Mouse (Mus musculus): Measurements from ENCODE around the gene Olfr745. TPM values are rescaled to one million over a fixed set of nuclear protein-coding genes. Genes with fewer than 3 reads are reported as not detected.

The Olfr745 gene
- not detected in 2 replicates for total RNA-seq (2017)

DNA sequence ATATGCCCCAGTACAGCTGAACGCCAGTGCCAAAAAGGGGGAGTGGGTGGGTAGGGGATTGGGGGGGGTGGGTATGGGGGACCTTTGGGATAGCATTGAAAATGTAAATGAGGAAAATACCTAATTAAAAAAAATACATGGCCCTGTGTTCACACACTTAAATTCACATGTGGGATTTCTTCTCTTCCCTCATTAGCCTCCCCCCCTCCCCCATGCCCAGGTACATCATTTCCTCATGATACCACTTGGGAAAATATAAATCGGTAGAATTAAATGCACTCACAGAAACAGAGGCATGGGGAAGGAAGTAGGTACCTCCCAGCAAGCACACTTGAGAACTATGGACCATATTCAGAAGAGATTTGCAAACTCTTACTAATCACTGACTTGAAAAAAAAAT, at the start of gene Olfr745:
Gene Olfr745, plus strand, starts transcription at position 301 of the 400 bp plus-strand sequence.
- ATAC-seq (replicated peaks; ENCODE audit: low read depth, poor library complexity, severe bottlenecking): no peak

GRCm38 (mm10) chr14:50614579-50614978, 24.6 kb upstream of the Olfr745 start, which contains the start of gene Olfr744:
Olfr744 (plus strand) TSS chr14:50614879.
- no peak for ATAC-seq (replicated peaks; ENCODE audit: low read depth, poor library complexity, severe bottlenecking)

- no peak for ATAC-seq (replicated peaks; ENCODE audit: low read depth, poor library complexity, severe bottlenecking)
Measured at GRCm38 (mm10) chr14:50646783-50647182, 7.6 kb downstream of the Olfr745 start, which contains the start of gene Olfr746. Olfr746 (plus strand) TSS chr14:50647083.

DNA sequence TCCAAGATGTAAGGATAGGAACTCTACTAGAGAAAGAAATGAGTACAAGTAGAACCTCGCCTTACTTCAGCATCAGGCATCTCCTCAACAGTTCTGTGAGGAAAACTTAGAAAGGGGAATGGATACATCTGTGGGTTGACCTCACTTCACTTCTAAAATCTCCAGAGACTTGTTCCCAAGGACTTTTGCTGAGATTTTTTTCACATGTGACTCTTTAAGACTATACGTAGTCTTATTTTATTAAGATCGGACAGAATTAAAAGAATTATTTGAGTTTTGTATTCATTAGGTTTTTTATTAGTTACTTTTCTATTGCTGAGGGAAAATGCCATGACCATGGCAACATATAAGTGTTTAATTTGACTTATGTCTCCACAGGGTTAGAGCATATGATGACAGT, 53.9 kb downstream of the Olfr745 start, which contains the start of gene Olfr747:
Gene Olfr747, minus strand, starts transcription at position 101 of the 400 bp plus-strand sequence.
- no peak for ATAC-seq (replicated peaks; ENCODE audit: low read depth, poor library complexity, severe bottlenecking)

Other genes with a start within 250 kb of the Olfr745 start
- gene Olfr738, start 231.8 kb upstream of the Olfr745 start, total RNA-seq (2017): not detected in 2 replicates
- gene Olfr739, start 220.8 kb upstream of the Olfr745 start, total RNA-seq (2017): not detected in 2 replicates
- gene Olfr740, start 193.8 kb upstream of the Olfr745 start, total RNA-seq (2017): not detected in 2 replicates
- not detected in 2 replicates for gene Olfr741, start 166.7 kb upstream of the Olfr745 start, total RNA-seq (2017)
- not detected in 2 replicates for gene Olfr742, start 135.8 kb upstream of the Olfr745 start, total RNA-seq (2017)
- gene Olfr743, start 117.5 kb upstream of the Olfr745 start, total RNA-seq (2017): not detected in 2 replicates
- gene Olfr744, start 24.5 kb upstream of the Olfr745 start, total RNA-seq (2017): not detected in 2 replicates
- gene Olfr746, start 7.7 kb downstream of the Olfr745 start, total RNA-seq (2017): not detected in 2 replicates
- gene Olfr747, start 53.8 kb downstream of the Olfr745 start, total RNA-seq (2017): not detected in 2 replicates
- not detected in 2 replicates for gene Olfr748, start 68.0 kb downstream of the Olfr745 start, total RNA-seq (2017)
- not detected in 2 replicates for gene Olfr749, start 105.7 kb downstream of the Olfr745 start, total RNA-seq (2017)
- 34.8 and 38.3 TPM in 2 replicates for gene Ttc5, start 146.1 kb downstream of the Olfr745 start, total RNA-seq (2017)
- not detected in 2 replicates for gene Ccnb1ip1, start 168.3 kb downstream of the Olfr745 start, total RNA-seq (2017)
- gene Parp2, start 168.5 kb downstream of the Olfr745 start, total RNA-seq (2017): 79.1 and 92.3 TPM in 2 replicates
- 12.7 and 19.3 TPM in 2 replicates for gene Tep1, start 231.2 kb downstream of the Olfr745 start, total RNA-seq (2017)

Measured in common myeloid progenitor, adult 5-6 weeks (primary cell).